Comparison of ENCODE assay signal across 25 mouse cellular contexts in genomic region chr6:127949885-127950284, GRCm38 (mm10).
"Had no signal": no experiment of that assay in that cellular context is flagged by ENCODE, and none has a peak within 500 bp of the region (broad histone marks: within the 10 kb centered on the region; RNA-seq: fewer than 3 reads in every experiment).

No protein-coding gene starts in this region.

- H3K4me3 ChIP-seq: embryonic facial prominence, embryonic 10.5 days; embryonic facial prominence, embryonic 12.5 days; embryonic facial prominence, embryonic 13.5 days; embryonic facial prominence, embryonic 15.5 days; erythroblast, embryonic 14.5 days; forebrain, embryonic 10.5 days; forebrain, embryonic 12.5 days; forebrain, embryonic 13.5 days; forebrain, embryonic 15.5 days; gastrocnemius, adult 2 months; heart, adult 2 months; heart, embryonic 10.5 days had no signal

- DNase-seq: cerebellum, adult 9-10 months; cerebellum, adult 9-11 months; cerebellum, postnatal 14 days; cerebellum, postnatal 25 days; cerebellum, postnatal 36 days; embryo, embryonic 11 days; forebrain, postnatal 0 days; gastrocnemius, adult 2 months; gastrocnemius, postnatal 10 days; gastrocnemius, postnatal 14 days; gastrocnemius, postnatal 25 days; gastrocnemius, postnatal 36 days; heart, adult 11 months; heart, adult 18-20 months; heart, adult 2 months had no signal

- H3K27me3 ChIP-seq: embryonic facial prominence, embryonic 12.5 days; embryonic facial prominence, embryonic 13.5 days; embryonic facial prominence, embryonic 15.5 days; forebrain, embryonic 12.5 days; forebrain, embryonic 13.5 days; forebrain, embryonic 15.5 days had no signal

- H3K4me1 ChIP-seq: embryonic facial prominence, embryonic 10.5 days; embryonic facial prominence, embryonic 12.5 days; embryonic facial prominence, embryonic 13.5 days; embryonic facial prominence, embryonic 15.5 days; forebrain, embryonic 10.5 days; forebrain, embryonic 12.5 days; forebrain, embryonic 13.5 days; forebrain, embryonic 15.5 days; heart, embryonic 10.5 days had no signal

- H3K27ac ChIP-seq: embryonic facial prominence, embryonic 10.5 days; embryonic facial prominence, embryonic 12.5 days; embryonic facial prominence, embryonic 13.5 days; embryonic facial prominence, embryonic 15.5 days; forebrain, embryonic 10.5 days; forebrain, embryonic 12.5 days; forebrain, embryonic 13.5 days; forebrain, embryonic 15.5 days; gastrocnemius, adult 2 months; heart, adult 2 months; heart, embryonic 10.5 days had no signal
